Mouse (Mus musculus): Measurements from ENCODE around the gene Nr6a1. TPM values are rescaled to one million over a fixed set of nuclear protein-coding genes. Genes with fewer than 3 reads are reported as not detected.

Nr6a1 gene
- polyA plus RNA-seq, 1 experiment = not detected

GRCm38 (mm10) chr2:38712076-38712768, 215.3 kb downstream of the Nr6a1 start:
- 14% methylated on average over 54 of the region's 58 CpGs for WGBS
- H3K4me3 ChIP-seq (ENCODE audit: insufficient read depth, low read depth, low read length) = no peak overlapping the region
- H3K4me1 ChIP-seq (ENCODE audit: control insufficient read depth, insufficient read depth, low read length) = peaks cover 17% of the 10 kb centered on the region
- TF ChIP-seq CTCF (IDR thresholded peaks at IDR 0.05; ENCODE audit: insufficient read depth, low read depth, low read length) (no peak), POLR2A (IDR thresholded peaks at IDR 0.05; ENCODE audit: insufficient read depth, low read depth, low read length) (no peak)
- H3K27ac ChIP-seq (ENCODE audit: insufficient read depth, low read depth, low read length) = no peak overlapping the region

- H3K4me3 ChIP-seq (ENCODE audit: insufficient read depth, low read depth, low read length) = no peak overlapping the region
- H3K27ac ChIP-seq (ENCODE audit: insufficient read depth, low read depth, low read length) = no peak overlapping the region
- peaks cover 17% of the 10 kb centered on the region for H3K4me1 ChIP-seq (ENCODE audit: control insufficient read depth, insufficient read depth, low read length)
- TF ChIP-seq CTCF (IDR thresholded peaks at IDR 0.05; ENCODE audit: insufficient read depth, low read depth, low read length) = no peak
- no peak for TF ChIP-seq POLR2A (IDR thresholded peaks at IDR 0.05; ENCODE audit: insufficient read depth, low read depth, low read length)
- 2% methylated on average over 40 of the region's 40 CpGs for WGBS
Observed at GRCm38 (mm10) chr2:38711421-38711861, 216.0 kb downstream of the Nr6a1 start.

GRCm38 (mm10) chr2:38710304-38711241, 216.9 kb downstream of the Nr6a1 start:
- WGBS = 2% methylated on average over 75 of the region's 75 CpGs
- TF ChIP-seq POLR2A (IDR thresholded peaks at IDR 0.05; ENCODE audit: insufficient read depth, low read depth, low read length) (no peak), CTCF (IDR thresholded peaks at IDR 0.05; ENCODE audit: insufficient read depth, low read depth, low read length) (no peak)
- no peak overlapping the region for H3K4me3 ChIP-seq (ENCODE audit: insufficient read depth, low read depth, low read length)
- H3K4me1 ChIP-seq (ENCODE audit: control insufficient read depth, insufficient read depth, low read length) = peaks cover 17% of the 10 kb centered on the region
- no peak overlapping the region for H3K27ac ChIP-seq (ENCODE audit: insufficient read depth, low read depth, low read length)

GRCm38 (mm10) chr2:38708907-38709688, 218.4 kb downstream of the Nr6a1 start:
- no peak for TF ChIP-seq POLR2A (IDR thresholded peaks at IDR 0.05; ENCODE audit: insufficient read depth, low read depth, low read length)
- no peak for TF ChIP-seq CTCF (IDR thresholded peaks at IDR 0.05; ENCODE audit: insufficient read depth, low read depth, low read length)
- WGBS = 27% methylated on average over 12 of the region's 12 CpGs
- H3K4me3 ChIP-seq (ENCODE audit: insufficient read depth, low read depth, low read length) = no peak overlapping the region
- no peak overlapping the region for H3K27ac ChIP-seq (ENCODE audit: insufficient read depth, low read depth, low read length)
- peaks cover 17% of the 10 kb centered on the region for H3K4me1 ChIP-seq (ENCODE audit: control insufficient read depth, insufficient read depth, low read length)

- H3K4me1 ChIP-seq (ENCODE audit: control insufficient read depth, insufficient read depth, low read length) = peaks cover 13% of the 10 kb centered on the region
- H3K27ac ChIP-seq (ENCODE audit: insufficient read depth, low read depth, low read length) = no peak overlapping the region
- H3K4me3 ChIP-seq (ENCODE audit: insufficient read depth, low read depth, low read length) = no peak overlapping the region
- TF ChIP-seq CTCF (IDR thresholded peaks at IDR 0.05; ENCODE audit: insufficient read depth, low read depth, low read length) (no peak), POLR2A (IDR thresholded peaks at IDR 0.05; ENCODE audit: insufficient read depth, low read depth, low read length) (no peak)
- 37% methylated on average over 6 of the region's 6 CpGs for WGBS
Observed at GRCm38 (mm10) chr2:38706661-38707060, 220.8 kb downstream of the Nr6a1 start.

DNA sequence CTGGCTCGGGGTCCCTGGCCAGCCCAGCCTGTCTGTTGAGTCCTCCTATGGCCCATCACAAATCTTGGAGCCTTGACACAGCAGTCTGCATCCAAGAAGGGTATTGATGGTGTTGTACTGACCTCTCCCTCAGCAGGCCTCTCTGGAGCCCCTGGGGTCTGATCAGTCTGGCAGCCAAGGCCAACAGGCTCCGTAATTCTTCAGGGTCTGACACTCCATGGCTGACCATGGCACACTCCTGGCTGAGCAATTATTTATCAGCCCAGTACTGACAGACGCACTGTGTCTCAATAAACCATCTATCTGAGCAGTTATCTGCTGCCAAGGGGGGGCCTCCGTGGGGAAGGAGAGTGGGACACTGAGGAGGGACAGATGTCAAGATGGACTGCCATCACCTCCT, 222.5 kb downstream of the Nr6a1 start:
- H3K4me1 ChIP-seq (ENCODE audit: control insufficient read depth, insufficient read depth, low read length) = no peaks in the 10 kb centered on the region
- H3K4me3 ChIP-seq (ENCODE audit: insufficient read depth, low read depth, low read length) = no peak overlapping the region
- TF ChIP-seq POLR2A (IDR thresholded peaks at IDR 0.05; ENCODE audit: insufficient read depth, low read depth, low read length) (no peak), CTCF (IDR thresholded peaks at IDR 0.05; ENCODE audit: insufficient read depth, low read depth, low read length) (no peak)
- WGBS = 72% methylated on average over 4 of the region's 4 CpGs
- no peak overlapping the region for H3K27ac ChIP-seq (ENCODE audit: insufficient read depth, low read depth, low read length)

DNA sequence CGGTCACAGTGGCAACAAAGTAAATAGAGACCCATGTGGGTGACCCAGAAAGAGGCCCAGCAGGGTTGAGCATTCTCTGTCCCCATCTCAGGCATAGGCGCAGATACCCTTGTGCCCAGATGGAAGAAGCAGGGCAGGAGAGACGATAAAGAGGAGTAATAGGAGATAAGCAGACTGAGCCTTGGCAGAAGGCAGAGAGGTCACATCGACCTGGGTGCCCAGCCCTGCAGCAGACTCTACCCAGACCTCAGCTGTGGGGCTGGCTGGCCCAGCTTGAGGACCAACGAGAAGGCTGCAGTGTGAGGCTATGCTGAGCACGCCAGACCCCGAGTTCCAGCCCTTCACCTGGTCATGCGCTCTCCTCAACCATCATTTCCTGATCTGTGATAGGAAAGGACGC, 223.2 kb downstream of the Nr6a1 start:
- Histone ChIP-seq H3K4me1 (ENCODE audit: control insufficient read depth, insufficient read depth, low read length) (no peaks in the 10 kb centered on the region), H3K27ac (ENCODE audit: insufficient read depth, low read depth, low read length) (no peak overlapping the region), H3K4me3 (ENCODE audit: insufficient read depth, low read depth, low read length) (no peak overlapping the region)
- TF ChIP-seq CTCF (IDR thresholded peaks at IDR 0.05; ENCODE audit: insufficient read depth, low read depth, low read length) (no peak), POLR2A (IDR thresholded peaks at IDR 0.05; ENCODE audit: insufficient read depth, low read depth, low read length) (no peak)
- WGBS = 87% methylated on average over 9 of the region's 9 CpGs

DNA sequence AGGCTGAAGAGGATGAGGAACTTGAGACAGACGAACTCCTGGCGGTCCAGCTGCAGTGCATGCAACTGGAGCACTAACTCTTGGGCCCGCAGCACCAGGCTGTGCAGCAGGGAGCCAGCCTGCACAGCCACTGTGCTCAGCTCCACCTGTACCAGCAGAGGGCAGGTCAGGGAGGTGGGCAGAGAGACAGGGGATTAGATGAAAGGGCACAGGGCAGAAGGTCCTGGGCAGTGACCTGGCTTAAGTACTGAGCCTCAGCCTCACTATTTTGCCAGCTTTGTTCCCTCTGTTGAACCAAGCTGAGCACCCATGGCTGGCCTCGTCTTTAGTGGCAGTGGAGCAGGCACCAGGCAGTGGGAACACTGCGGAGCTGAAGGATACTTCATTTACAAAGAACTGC, 227.3 kb downstream of the Nr6a1 start:
- no peak for TF ChIP-seq CTCF (IDR thresholded peaks at IDR 0.05; ENCODE audit: insufficient read depth, low read depth, low read length)
- no peak for TF ChIP-seq POLR2A (IDR thresholded peaks at IDR 0.05; ENCODE audit: insufficient read depth, low read depth, low read length)
- Histone ChIP-seq H3K4me3 (ENCODE audit: insufficient read depth, low read depth, low read length) (no peak overlapping the region), H3K27ac (ENCODE audit: insufficient read depth, low read depth, low read length) (no peak overlapping the region), H3K4me1 (ENCODE audit: control insufficient read depth, insufficient read depth, low read length) (peaks cover 4% of the 10 kb centered on the region; the same call in 1 of the 2 replicates)
- WGBS = 71% methylated on average over 5 of the region's 5 CpGs
